Mouse (Mus musculus) kidney, postnatal 0 days (tissue): ENCODE measurements around the gene Gstp2. TPM values are rescaled to one million over a fixed set of nuclear protein-coding genes. Genes with fewer than 3 reads are reported as not detected.
"Not testable (repeated sequence)": the region's sequence is repeated elsewhere in the genome, so short reads cannot be mapped to it uniquely, and the experiment has no call there.

Experiments
- ATAC-seq: fragments of 200-750 bp; cut with Nextera tagmentation; replicated peaks from 2 replicates; pipeline ENCODE4 v1.8.0; 2017; ENCODE audit warnings: low read depth, moderate number of reproducible peaks, moderate TSS enrichment, moderate library complexity; ENCODE audit not compliant: low FRiP score
- DNase-seq: peaks from one replicate; pipeline ENCODE4 v3.0.0-alpha.2; 2016; ENCODE audit warnings: low spot score
- H3K27ac ChIP-seq: fragments of 300-500 bp; sonication (generic); 2 replicates; pipeline ENCODE4 v1.5.1; 2014; ENCODE audit warnings: mild to moderate bottlenecking
- H3K27me3 ChIP-seq: fragments of 300-500 bp; sonication (generic); 2 replicates; pipeline ENCODE4 v1.6.1; 2014; ENCODE audit warnings: low read length, mixed read lengths; ENCODE audit not compliant: insufficient read depth
- H3K36me3 ChIP-seq: fragments of 300-500 bp; sonication (generic); 2 replicates; pipeline ENCODE4 v1.6.1; 2014; ENCODE audit warnings: low read length, mixed read lengths; ENCODE audit not compliant: insufficient read depth
- H3K4me1 ChIP-seq: fragments of 300-500 bp; sonication (generic); replicated peaks from 2 replicates; pipeline ENCODE4 v1.6.1; 2014; ENCODE audit warnings: antibody characterized with exemption, low read length, mixed read lengths; ENCODE audit not compliant: insufficient read depth
- H3K4me2 ChIP-seq: fragments of 300-500 bp; sonication (generic); 2 replicates; pipeline ENCODE4 v1.6.1; 2014; ENCODE audit warnings: mild to moderate bottlenecking, low read length, moderate library complexity, mixed read lengths
- H3K4me3 ChIP-seq: fragments of 300-500 bp; sonication (generic); replicated peaks from 2 replicates; pipeline ENCODE4 v1.5.1; 2014; ENCODE audit warnings: low read depth, low read length
- H3K9ac ChIP-seq: fragments of 300-500 bp; sonication (generic); 2 replicates; pipeline ENCODE4 v1.6.1; 2014; ENCODE audit warnings: low read depth, low read length
- H3K9me3 ChIP-seq: fragments of 300-500 bp; sonication (generic); replicated peaks from 2 replicates; pipeline ENCODE4 v1.6.1; 2016; ENCODE audit warnings: low read length, inconsistent platforms, mixed read lengths
- CTCF ChIP-seq: IDR thresholded peaks from 2 replicates; pipeline ENCODE4 v1.5.1; 2016; ENCODE audit warnings: antibody characterized with exemption, low read depth, mild to moderate bottlenecking, moderate library complexity
- WGBS: fragments of 180-500 bp; shearing (Covaris S2); extraction: QIAGEN DNeasy Blood & Tissue Kit; methylation state at CpG from one replicate; pipeline ENCODE4 v1.1.7; 2014; 5-methylcytosine and 5-hydroxymethylcytosine counted together
- polyA plus RNA-seq: library from polyadenylated mRNA; unstranded; fragments of >200 nt; fragmentation: Nextera tagmentation; extraction: Ambion mirVana; gene quantifications from 2 replicates; pipeline ENCODE4 v1.2.1, GENCODE M21; 2015

Gene Gstp2
- polyA plus RNA-seq, 1 experiment from 2014 or later: 4.4 TPM

DNA sequence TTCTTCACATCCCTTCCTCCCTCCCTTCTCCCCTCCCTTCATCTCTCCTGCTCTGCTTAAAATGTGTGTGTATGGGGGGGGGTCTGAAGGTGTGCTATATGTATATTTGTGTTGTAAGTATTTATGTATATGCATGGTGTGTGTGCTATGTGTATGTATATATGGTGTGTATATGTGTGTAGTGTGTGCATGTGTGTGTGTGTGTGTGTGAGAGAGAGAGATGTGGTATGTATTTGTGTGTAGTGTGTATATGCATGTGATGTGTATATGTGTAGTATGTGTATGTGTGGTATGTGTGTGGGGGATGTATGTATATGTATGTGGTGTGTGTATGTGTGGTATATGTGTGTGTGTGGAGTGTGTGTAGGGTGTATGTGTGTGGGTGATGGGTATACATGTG, 21.1 kb upstream of the Gstp2 start:
- ATAC-seq (no peak), DNase-seq (no peak)
- Histone ChIP-seq H3K36me3 (no peaks in the 10 kb centered on the region), H3K9me3 (no peaks in the 10 kb centered on the region), H3K27ac (no peak overlapping the region), H3K4me3 (no peak overlapping the region), H3K4me1 (no peaks in the 10 kb centered on the region), H3K4me2 (no peak overlapping the region), H3K27me3 (no peaks in the 10 kb centered on the region), H3K9ac (no peak overlapping the region)
- TF ChIP-seq CTCF: no peak

DNA sequence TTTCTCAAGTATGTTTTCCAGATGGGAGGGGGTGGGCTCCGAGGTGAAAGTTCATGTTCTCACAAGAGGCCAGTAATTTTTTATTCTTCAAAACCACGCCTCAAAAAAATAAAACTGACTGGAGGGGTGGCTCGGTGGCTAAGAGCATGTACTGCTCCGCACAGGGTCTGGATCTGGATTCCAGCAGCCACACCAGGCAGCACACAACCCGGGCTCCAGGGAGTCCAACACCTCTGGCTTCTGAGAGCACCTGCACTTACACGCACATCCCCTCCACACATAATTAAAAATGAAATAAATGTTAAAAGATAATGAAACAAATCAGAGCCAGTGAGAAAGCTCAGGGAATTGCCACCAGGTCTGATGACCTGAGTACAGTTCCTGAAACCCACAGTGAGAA, 20.5 kb upstream of the Gstp2 start:
- no peak overlapping the region for H3K4me2 ChIP-seq
- H3K4me3 ChIP-seq: no peak overlapping the region
- H3K4me1 ChIP-seq: no peaks in the 10 kb centered on the region
- no peaks in the 10 kb centered on the region for H3K9me3 ChIP-seq
- ATAC-seq (no peak), DNase-seq (no peak)
- no peak for TF ChIP-seq CTCF
- no peak overlapping the region for H3K9ac ChIP-seq
- 61% methylated on average over 6 of the region's 6 CpGs for WGBS
- H3K36me3 ChIP-seq: no peaks in the 10 kb centered on the region
- H3K27ac ChIP-seq: no peak overlapping the region
- H3K27me3 ChIP-seq: no peaks in the 10 kb centered on the region

DNA sequence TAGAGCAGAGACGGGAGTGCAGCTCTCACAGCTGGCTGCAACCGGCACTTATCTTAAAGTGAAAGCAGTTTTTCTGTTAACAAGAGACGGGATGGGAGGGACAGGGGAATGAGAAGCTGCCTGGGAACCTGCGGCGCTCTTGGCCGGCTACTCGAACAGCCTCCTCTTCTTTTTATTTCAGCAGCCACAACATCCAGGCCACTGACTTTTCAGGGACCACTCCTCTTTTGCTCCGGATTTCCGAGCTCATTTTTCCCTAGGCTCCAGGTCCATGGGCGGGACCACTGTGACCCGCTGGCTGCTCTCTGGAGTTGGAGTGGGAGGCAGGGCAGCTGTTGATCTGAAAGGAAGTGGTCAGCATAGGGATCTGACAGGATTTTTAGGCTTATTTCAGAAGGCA, 18.7 kb upstream of the Gstp2 start:
- WGBS: 0% methylated on average over 2 of the region's 11 CpGs
- H3K9me3 ChIP-seq, H3K9ac ChIP-seq, H3K36me3 ChIP-seq, H3K4me2 ChIP-seq, H3K4me1 ChIP-seq, H3K4me3 ChIP-seq, ATAC-seq, H3K27me3 ChIP-seq, DNase-seq, H3K27ac ChIP-seq: not testable (repeated sequence)

DNA sequence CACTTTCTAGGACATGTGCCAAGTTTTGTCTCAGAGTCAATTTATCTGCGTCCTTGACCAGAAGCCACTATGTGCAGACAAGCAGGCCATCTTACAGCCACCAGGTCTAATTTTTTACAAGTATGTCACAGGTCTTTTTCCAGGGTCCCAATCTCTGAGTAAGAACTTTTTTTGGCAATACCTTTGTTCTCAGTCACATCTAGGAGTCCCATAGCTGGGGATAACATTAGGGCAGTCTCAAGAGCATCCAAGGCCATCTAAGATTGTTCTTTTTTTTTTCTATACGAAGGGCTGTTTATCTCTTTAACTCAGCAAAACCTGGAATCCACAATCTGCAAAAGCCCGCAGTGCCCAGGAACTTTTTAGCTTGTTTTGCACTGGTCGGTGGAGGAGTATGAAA, 17.5 kb upstream of the Gstp2 start:
- not testable (repeated sequence) for H3K4me3 ChIP-seq, H3K9ac ChIP-seq, H3K4me2 ChIP-seq, ATAC-seq, H3K27me3 ChIP-seq, H3K9me3 ChIP-seq, H3K36me3 ChIP-seq, H3K27ac ChIP-seq, DNase-seq, H3K4me1 ChIP-seq
- 54% methylated on average over 2 of the region's 4 CpGs for WGBS

DNA sequence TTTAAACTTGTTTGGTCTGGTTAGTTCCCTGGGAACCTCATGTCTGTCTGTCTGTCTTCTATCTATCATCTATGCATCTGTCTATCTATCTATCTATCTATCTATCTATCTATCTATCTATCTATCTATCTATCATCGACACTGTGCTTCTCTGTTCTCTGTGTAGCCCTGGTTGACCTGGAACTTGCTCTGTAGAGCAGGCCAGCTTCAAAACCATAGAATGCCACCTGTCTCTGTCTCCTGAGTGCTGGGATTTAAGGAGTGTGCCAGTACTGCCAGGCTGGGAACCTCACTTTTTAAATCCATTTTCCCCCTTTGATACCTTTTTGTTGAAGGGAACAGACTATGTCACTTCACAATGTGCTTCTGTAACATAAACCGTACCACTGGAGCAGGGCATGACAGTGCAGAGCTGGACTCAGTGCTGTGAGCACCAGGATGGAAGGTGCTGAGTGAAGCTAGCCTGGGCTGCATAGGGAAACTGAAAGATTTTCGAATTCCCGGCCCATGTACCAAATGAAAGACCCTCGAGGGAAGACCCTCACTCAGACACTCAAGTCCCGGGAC, 15.2 kb upstream of the Gstp2 start:
- Histone ChIP-seq H3K9me3 (no peaks in the 10 kb centered on the region), H3K36me3 (no peaks in the 10 kb centered on the region), H3K27me3 (no peaks in the 10 kb centered on the region), H3K9ac (no peak overlapping the region), H3K27ac (no peak overlapping the region), H3K4me3 (no peak overlapping the region), H3K4me2 (no peak overlapping the region), H3K4me1 (peaks cover 2% of the 10 kb centered on the region; the same call in 1 of the 2 replicates)
- WGBS: 90% methylated on average over 6 of the region's 6 CpGs
- ATAC-seq (no peak), DNase-seq (no peak)
- TF ChIP-seq CTCF: no peak

DNA sequence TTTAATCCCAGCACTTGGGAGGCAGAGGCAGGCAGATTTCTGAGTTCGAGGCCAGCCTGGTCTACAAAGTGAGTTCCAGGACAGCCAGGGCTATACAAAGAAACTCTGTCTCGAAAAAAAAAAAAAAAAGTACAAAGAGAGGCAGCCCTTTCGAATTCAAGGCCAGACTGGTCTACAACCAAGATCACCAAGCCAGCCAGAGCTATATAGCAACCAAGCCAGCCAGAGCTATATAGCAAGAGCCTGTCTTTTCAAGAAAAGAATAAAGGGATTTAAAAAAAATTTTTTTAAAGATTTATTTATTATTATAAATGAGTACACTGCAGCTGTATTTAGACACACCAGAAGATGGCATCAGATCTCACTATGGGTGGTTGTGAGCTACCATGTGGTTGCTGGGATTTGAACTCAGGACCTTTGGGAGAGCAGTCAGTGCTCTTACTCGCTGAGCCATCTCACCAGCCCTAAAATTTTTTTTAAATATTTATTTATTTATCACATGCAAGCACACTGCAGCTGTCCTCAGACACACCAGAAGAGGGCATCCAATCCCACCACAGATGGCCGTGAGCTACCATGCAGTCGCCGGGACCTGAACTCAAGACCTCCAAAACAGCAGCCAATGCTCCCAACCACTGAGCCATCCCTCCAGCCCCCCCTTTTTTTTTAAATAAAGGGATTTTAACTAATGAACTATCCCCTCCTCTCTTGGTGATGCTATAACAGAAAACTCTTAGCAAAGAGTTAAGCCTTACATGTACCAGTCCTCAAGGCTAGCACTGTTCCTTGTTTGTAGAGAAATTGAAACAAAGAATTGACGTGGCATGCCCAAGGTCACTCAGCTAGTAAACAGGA, 14.4 kb upstream of the Gstp2 start:
- 88% methylated on average over 8 of the region's 8 CpGs for WGBS
- DNase-seq, ATAC-seq, H3K9ac ChIP-seq, H3K9me3 ChIP-seq, H3K27me3 ChIP-seq, H3K4me2 ChIP-seq, H3K36me3 ChIP-seq, H3K4me3 ChIP-seq, H3K27ac ChIP-seq, H3K4me1 ChIP-seq: not testable (repeated sequence)
